Mouse (Mus musculus) cortical plate, adult 2 months (tissue): ENCODE results near the gene St3gal3. TPM values are rescaled to one million over a fixed set of nuclear protein-coding genes. Genes with fewer than 3 reads are reported as not detected.

ENCODE experiments used
- H3K27ac ChIP-seq: fragments of 200-500 bp; 2 replicates; pipeline ENCODE4 v1.5.1; 2012; ENCODE audit warnings: low read length, control low read depth, inconsistent platforms; ENCODE audit not compliant: insufficient read depth
- H3K4me1 ChIP-seq: fragments of 200-500 bp; 2 replicates; pipeline ENCODE4 v1.6.1; 2011; ENCODE audit warnings: low read length; ENCODE audit not compliant: control insufficient read depth, insufficient read depth
- H3K4me3 ChIP-seq: fragments of 200-500 bp; 2 replicates; pipeline ENCODE4 v1.5.1; 2011; ENCODE audit warnings: mild to moderate bottlenecking, low read length, control low read depth; ENCODE audit not compliant: insufficient read depth
- CTCF ChIP-seq: fragments of 200-500 bp; IDR thresholded peaks from 2 replicates; pipeline ENCODE4 v1.5.1; 2011; ENCODE audit warnings: mild to moderate bottlenecking, control low read depth, low read length; ENCODE audit not compliant: insufficient read depth; ENCODE audit errors: extremely low read depth
- POLR2A ChIP-seq: fragments of 200-500 bp; IDR thresholded peaks from 2 replicates; pipeline ENCODE4 v1.6.1; 2011; ENCODE audit warnings: mild to moderate bottlenecking, low read length, control low read depth; ENCODE audit not compliant: insufficient read depth; ENCODE audit errors: extremely low read depth
- polyA plus RNA-seq: library from polyadenylated mRNA; depleted of rRNA; stranded (reverse); fragments of >200 nt; gene quantifications from 2 replicates; pipeline ENCODE4 v1.2.3, GENCODE M21; 2012

St3gal3 gene
- polyA plus RNA-seq, 1 experiment: 52.3 TPM

DNA sequence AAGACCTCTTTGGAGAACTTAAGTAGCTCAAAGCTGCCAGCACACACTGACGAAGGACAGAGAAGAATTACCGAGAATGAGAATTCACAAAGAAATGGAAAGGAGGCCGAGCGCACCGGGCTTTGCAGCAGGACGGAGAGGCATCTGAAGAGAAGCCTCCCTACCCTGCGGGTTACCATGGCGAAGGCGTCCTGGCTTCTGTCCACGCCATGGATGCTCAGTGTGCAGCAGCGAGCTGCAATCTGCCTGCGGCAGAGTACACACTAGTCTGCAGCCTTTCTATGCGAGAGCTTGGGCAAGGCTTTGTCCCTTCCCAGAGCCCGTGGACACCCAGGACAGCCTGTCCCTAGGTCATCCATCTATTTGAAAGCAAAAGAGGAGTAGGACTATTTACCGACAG is 21.8 kb upstream of the St3gal3 start:
- Histone ChIP-seq H3K27ac (no peak overlapping the region), H3K4me1 (no peaks in the 10 kb centered on the region), H3K4me3 (no peak overlapping the region)
- TF ChIP-seq CTCF (no peak), POLR2A (no peak)

DNA sequence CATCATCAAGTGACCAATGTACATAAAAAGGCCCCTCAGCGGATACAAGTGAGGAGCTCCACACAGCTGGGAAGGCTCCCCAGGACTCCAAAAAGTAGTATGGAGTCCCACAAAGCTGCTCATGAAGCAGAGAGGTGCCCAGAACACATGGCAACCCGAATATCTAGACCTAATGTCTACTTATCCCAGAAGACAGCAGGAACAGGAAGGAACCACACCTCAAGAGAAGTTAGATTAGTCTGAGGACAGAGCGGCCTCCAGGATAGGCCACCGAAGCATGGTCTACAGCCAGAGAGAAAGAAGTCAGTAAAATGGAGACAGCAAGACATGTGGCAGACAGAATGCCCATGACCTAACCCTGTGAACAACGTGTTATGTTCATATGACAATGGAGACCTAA is 20.2 kb upstream of the St3gal3 start:
- Histone ChIP-seq H3K27ac (no peak overlapping the region), H3K4me3 (no peak overlapping the region), H3K4me1 (peaks cover 2% of the 10 kb centered on the region; the same call in 1 of the 2 replicates)
- TF ChIP-seq CTCF (no peak), POLR2A (no peak)

DNA sequence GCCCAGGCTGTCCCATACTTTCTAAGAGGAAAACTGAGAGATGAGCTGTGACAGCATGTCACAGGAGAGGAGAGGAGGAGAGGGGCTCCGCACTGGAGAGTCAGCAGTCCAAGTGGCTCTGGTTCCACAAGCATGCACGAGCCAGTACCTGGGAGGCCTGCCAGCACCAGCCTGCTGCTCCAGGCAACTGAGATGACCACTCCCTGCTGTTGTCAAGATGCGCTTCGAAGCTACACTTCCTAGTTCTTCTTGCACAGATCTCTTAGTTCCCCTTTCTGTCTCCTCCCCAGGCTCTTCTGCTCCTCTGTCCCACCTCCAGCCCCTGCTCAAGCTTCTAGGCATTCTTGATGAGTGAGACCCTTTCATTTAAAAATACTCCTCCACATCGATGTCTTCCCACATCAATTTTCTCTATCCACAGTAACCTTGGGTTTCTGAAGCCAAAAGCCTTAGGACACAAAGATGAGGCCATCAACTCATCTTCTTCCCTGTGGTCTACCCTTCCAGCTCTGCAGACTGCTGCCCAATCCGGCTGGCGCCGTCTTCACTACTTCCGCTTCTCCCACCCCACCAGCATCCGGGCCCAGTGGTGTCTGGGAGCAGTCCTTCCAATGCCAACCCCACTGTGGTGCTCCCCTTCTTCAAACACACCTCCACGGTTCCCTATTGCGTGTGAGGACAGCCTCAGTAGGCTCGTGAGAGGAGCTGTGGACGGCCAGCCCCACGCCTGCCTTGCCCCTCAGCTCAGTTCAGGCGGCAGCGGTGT is 17.5 kb upstream of the St3gal3 start:
- Histone ChIP-seq H3K4me3 (no peak overlapping the region), H3K4me1 (peaks cover 2% of the 10 kb centered on the region; the same call in 1 of the 2 replicates), H3K27ac (no peak overlapping the region)
- TF ChIP-seq POLR2A (no peak), CTCF (no peak)

DNA sequence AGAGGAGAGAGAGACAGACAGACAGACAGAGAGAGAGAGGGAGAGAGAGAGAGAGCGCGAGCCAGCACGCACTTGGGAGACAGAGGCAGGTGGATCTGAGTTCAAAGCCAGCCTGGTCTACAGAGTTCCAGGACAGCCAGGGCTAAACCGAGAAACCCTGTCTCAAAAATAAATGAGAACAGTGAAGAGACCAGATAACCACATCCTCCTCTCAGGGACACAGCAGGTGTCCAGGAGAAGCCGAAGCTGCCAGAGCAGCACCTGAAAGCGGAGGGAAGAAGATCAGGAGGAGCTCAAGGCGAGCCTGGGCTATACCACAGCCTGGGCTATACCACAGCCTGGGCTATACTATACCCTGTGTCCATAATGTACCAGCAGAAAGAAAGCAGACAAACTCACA is 16.1 kb upstream of the St3gal3 start:
- no peak for TF ChIP-seq CTCF
- TF ChIP-seq POLR2A: no peak
- Histone ChIP-seq H3K27ac (no peak overlapping the region), H3K4me1 (peaks cover 2% of the 10 kb centered on the region; the same call in 1 of the 2 replicates), H3K4me3 (no peak overlapping the region)

DNA sequence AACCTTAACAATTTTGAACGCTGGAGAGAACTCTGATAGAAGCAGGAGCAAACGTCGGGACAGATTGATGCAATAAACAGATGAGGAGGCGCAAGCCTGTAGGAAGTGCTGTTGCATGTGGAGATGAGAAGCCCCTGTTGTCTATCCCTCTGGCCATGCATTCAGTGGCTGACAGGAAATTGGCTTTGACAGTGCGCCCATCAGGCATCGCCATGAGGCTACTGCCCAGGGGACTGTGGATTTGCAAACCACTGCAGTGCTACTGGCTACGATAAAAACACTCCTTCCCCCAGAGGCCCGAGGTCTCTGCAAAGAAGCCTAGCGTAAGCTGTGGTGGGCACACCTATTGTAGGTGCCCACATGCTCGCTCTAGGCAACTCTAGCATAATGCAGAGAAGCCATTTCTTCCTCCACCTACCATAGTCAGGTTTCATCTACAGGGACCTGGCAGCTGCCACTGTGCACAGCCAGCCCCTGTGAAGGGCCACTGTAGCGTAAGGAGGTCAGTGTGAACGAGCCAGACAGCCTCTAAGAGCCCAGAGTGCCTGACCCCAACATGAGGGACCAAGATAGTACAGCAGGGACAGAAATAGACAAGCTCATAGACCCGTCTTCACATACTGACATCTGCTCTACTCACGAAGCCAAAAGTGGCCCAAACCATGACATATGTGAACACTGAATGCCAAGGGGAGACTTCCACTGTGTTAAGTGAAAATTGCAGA is 15.4 kb upstream of the St3gal3 start:
- no peak overlapping the region for H3K27ac ChIP-seq
- no peak for TF ChIP-seq POLR2A
- no peak for TF ChIP-seq CTCF

DNA sequence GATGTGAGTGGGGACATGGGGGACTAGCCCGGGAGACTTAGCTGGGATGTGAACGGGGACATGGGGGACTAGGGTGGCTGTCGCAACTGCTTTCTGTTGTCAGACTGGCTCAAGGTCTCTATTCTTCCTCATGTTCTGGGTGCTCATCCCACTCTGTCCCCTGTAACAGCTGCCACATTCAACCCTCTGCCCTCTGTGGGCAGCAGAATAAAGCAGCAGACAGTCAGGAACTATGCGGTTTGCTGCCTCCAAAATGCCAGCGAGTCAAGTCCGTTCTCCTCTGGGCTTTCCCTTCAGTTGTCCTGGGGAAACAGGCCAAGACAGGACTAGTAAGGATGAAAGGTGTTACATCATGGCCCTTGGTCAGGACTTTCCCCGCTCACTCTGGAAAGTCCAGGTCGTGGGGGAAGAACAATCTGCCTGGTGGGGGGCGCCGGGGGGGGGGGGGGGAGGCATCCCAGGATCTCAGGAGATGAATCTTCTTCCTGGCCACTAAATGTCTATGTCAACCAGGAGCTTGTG is 14.4 kb upstream of the St3gal3 start:
- peak overlapping the region; percentile 82 for H3K27ac ChIP-seq

More for the DNA sequence above, 15.4 kb upstream of the St3gal3 start:
- peaks cover 2% of the 10 kb centered on the region; the same call in 1 of the 2 replicates for H3K4me1 ChIP-seq
- no peak overlapping the region for H3K4me3 ChIP-seq

DNA sequence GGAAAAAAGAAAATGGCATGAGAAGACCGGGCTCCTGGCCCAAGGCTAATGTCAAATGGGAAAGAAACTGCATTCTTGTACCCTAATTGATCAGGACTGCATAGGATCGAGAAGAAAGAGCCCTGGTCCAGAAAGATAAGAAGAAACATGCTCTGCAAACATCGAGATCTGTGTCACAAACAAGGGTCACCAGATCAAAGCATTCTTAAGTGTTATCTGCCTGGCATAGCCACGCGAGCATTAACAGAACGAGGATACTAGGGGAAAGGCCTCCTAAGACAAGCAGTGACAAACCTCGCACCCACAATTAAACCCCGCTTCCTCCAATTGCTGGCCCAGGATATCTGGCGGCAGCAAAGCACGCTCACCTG is 13.6 kb upstream of the St3gal3 start:
- H3K4me3 ChIP-seq: no peak overlapping the region
- H3K4me1 ChIP-seq: peaks cover 2% of the 10 kb centered on the region; the same call in 1 of the 2 replicates
- TF ChIP-seq POLR2A (no peak), CTCF (no peak)
- H3K27ac ChIP-seq: peak overlapping the region; percentile 82

More for the DNA sequence above, 14.4 kb upstream of the St3gal3 start:
- Histone ChIP-seq H3K4me3 (no peak overlapping the region), H3K4me1 (peaks cover 2% of the 10 kb centered on the region; the same call in 1 of the 2 replicates)
- TF ChIP-seq POLR2A: no peak
- TF ChIP-seq CTCF: no peak

DNA sequence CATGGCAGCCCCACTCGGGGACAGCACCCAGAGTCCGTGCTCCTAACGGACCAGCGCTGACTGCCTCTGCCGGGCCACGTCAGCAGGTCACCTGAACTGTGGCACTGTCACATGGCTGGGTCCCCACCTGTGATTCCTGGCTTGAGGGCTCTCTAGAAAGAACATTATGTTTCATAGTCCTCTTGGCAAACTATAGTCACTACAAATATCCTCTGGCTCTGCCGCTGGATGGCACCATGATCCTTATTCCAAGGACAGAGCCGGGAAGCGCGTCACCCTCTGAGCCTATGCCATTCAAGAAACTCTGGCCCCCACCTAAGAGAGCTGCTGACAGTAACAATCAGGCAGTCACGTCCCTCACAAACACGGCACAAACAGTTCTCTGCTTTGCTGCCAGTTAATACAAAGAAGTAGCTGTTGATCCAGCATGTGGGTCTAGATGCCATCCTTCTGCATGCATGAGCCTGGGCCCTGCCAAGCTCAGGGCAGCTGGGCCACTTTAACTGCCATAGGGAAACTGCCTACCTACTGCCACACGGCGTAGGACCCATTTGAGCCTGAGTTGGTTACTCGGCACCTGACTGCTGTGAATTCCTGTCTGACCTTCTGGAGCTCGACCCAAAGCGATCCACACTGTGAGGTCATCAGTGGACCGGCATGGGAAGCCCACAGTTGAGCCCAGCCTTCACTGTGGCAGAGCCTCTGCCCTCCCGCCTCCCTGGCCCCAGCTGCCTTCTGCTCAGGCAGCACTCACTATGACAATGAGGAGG is 13.0 kb upstream of the St3gal3 start:
- Histone ChIP-seq H3K4me1 (peaks cover 2% of the 10 kb centered on the region; the same call in 1 of the 2 replicates), H3K27ac (peak overlapping the region; percentile 82), H3K4me3 (no peak overlapping the region)
- TF ChIP-seq POLR2A (no peak), CTCF (no peak)

DNA sequence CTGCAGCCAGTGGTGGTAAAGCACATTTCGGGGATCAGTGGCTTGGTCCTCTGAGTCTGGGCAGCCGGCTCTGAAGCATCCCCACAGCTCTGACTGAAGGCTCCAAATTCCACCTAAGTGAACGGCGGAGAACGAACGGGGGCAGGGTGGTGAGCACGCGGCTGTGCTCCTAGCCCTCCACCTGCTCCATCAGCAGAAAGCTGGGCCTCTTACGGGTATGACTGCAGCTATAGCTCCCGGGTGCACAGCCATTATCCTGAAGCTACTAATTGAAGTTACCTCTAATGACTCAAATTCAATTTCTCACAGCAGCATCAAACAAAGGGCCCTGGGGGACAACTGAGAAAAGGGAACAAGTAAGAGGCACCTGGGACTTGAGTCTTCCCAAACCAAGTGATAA is 12.4 kb upstream of the St3gal3 start:
- TF ChIP-seq CTCF: no peak
- TF ChIP-seq POLR2A: no peak
- H3K27ac ChIP-seq: peak overlapping the region; percentile 1
- no peak overlapping the region for H3K4me3 ChIP-seq
- peaks cover 2% of the 10 kb centered on the region; the same call in 1 of the 2 replicates for H3K4me1 ChIP-seq
